Mouse (Mus musculus) frontal cortex, postnatal 25 days (tissue): ENCODE results near the gene Thbs4.

Source experiments
- DNase-seq, 2 experiments: peaks; one replicate each; pipeline ENCODE4 v3.0.0; 2022; ENCODE audit warnings: low spot score in 2 of 2

Gene Thbs4

GRCm38 (mm10) chr13:92760519-92760918, 34.1 kb downstream of the Thbs4 start:
- DNase-seq, result peak in 1 of 2 experiments; percentile 29

DNA sequence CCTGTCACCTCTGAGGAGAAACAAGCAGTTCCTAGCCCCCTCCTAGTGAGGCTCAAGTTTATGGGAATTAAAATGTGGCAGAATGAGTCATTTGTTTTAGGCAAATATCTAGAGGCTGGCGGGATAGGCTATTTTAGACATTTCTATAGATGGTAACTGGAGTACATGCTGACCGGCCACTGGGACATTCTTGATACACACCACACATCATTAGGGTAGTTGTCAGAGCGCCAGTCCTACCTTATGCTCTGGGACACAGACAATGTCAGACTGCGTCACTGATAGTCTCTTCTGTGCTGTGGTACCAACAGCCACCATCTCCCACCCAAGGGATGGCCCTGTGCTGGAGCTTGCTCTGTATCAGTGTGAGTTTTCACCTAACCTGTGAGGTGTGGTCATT, 35.5 kb downstream of the Thbs4 start:
- DNase-seq, result no peak

DNA sequence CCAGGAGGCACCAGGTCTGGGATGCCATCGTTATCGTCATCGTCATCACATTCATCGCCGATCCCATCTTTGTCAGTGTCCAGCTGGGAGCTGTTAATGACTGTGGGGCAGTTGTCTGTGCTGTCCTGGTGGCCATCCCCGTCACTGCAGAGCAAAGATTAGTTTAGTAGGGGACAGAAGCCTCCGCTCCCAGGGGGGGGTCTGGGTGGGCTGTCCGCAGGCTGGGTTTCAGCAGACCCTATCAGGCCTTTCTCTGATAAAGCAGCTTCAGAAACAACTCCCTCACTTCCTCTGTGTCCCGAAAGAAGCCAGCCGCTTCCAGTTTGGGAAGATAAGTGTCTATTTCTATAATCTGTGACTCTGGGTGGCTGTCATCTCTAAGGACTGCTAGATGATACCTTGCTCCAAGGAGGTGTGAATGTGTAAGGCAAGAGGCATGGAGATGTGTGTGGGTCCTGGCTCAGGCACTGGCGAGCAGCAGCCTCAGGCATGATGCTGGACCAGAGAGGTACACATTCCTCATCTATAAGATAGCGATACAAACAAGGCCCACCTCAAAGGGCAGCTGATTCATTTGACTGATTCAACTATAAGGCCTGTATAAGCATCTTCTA, 36.5 kb downstream of the Thbs4 start:
- no peak for DNase-seq

- DNase-seq, result no peak
Observed at GRCm38 (mm10) chr13:92755036-92755435, 39.6 kb downstream of the Thbs4 start.

DNA sequence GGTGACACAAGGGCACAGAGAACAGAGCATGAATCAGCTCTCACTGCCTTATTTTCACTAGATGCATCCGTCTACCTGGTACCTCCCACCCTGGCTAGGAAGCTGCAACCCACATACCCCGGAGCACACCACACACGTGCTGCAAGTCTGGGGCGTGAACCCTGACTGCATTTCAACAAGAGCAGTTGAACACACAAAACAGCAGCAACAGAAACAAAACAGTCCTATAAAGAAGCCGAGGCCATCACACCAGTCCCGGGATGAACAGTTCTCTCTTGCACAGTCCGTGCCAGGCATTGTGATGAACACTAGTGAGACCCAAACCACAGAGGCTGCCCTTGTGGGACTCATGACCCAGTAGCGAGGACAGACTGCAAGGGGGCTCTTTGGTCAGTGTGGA, 40.9 kb downstream of the Thbs4 start:
- DNase-seq, result no peak

DNA sequence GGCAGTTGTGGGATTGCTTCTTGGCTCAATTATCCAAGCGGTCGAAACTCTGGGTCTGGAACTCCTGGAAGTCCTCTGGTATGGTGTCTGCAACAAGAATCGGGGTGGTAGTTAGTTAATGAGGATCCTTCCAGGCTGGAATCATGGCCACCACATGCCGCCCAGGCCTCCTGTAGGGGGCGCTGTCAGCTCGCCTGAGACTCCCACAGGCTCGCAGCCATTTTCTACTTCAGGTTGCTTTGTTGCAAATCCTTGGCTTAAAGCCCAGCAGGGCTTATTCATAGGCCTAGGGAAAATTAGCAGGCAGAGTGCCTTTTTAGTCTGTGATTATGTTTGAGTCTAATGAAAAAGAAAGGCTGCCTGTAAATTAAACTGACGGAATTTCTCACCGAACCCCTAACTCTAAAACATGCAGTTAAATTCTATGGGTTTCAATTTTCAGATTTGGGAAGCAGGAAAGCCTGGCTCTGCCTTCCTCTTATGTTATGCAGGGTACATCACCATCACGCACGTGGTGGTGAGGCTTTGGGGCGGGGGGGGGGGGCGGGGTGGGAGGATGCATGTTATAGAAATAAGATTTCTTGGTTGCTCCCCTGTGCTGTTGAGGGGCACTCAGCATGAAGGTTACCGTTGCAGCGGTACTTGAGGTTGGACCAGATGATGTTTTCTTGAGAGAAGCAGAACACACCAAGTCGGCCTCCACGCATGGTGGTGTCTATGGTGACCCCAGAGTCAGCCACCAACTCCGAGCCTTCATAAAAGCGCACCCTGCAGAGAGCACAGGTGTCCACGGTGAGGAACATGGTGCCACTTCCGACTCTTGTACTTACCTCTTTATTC, 42.7 kb downstream of the Thbs4 start:
- peak; percentile 90 to 94 for DNase-seq

GRCm38 (mm10) chr13:92750976-92751518, 43.6 kb downstream of the Thbs4 start:
- peak; percentile 56 to 69 for DNase-seq

DNA sequence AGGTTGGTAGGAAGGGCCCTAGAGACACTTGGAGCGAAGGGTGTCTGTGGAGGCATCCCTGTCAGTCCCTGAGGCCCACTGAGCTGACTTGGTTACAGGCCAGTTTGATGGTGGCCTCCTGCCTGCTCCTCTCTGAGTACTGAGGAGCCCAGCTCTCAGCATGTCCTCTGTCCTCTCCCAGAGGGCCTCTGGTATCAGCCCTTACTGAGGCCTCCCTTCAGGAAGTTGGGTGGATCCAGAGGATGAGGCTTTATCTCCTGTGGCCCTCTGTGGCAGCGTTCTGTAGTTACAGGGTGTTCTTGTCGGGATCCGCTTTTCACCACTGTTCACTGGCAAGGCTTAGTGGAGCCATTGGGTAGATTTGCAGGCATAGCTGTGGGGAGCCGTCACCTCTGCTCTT, 51.3 kb downstream of the Thbs4 start:
- no peak for DNase-seq

DNA sequence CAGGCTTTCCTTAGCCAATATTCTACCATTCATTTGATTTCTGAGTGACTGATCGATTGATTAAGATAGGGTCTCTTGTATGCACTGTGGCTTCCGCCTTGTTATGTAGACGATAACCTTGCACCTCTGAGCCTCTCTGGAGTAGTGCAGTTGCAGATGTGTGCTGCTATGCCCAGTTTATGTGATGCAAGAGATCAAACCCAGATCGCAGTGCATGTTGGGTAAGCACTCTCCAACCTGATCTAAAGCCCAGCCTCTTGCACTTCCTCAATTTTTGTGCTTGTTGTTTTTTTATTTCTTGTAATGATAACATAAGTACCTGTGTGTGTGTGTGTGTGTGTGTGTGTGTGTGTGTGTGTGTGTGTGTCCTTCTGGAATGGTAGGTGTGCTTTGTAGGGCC, 51.7 kb downstream of the Thbs4 start:
- no peak for DNase-seq

GRCm38 (mm10) chr13:92740671-92741270, 53.8 kb downstream of the Thbs4 start:
- no peak for DNase-seq

GRCm38 (mm10) chr13:92739858-92740257, 54.8 kb downstream of the Thbs4 start:
- DNase-seq, result no peak

GRCm38 (mm10) chr13:92738821-92739220, 55.8 kb downstream of the Thbs4 start:
- no peak for DNase-seq

DNA sequence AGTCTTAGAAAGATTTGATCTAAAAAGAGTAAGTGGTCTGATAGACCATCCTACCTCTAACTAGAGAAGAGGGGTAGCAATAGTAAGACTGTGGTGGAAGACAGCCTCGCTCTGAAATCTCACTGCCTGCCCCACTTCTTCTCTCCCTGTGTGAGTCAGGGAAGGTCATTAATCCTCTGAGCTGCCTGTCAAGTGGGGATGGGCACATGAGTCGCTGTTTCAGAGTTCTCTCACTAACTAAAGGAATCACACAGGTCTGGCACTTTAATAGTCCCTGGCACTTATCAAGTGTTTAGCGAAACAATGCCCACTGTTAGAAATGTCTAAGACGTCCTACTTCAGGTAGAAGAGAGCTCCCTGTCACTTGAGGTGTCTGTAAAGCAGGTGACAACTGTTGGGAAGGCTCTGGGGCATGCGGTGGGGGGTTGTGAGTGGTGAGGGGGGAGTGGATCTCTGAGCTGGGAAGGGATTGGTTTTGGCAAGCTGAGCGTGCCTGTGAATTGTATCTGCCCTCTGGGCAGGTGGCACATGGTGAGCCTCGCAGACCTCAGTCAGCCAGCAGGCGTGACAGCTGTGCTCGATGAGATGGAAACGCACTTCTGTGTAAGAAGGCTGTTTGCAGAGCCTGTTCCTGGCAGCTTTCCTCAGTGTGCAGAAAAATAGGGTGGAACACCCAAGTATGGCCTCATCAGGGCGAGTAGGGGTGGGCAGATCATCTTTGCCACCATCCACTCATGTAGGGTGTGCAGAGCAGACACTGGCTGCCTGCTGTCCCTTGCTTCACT, 57.9 kb downstream of the Thbs4 start:
- no peak for DNase-seq

DNA sequence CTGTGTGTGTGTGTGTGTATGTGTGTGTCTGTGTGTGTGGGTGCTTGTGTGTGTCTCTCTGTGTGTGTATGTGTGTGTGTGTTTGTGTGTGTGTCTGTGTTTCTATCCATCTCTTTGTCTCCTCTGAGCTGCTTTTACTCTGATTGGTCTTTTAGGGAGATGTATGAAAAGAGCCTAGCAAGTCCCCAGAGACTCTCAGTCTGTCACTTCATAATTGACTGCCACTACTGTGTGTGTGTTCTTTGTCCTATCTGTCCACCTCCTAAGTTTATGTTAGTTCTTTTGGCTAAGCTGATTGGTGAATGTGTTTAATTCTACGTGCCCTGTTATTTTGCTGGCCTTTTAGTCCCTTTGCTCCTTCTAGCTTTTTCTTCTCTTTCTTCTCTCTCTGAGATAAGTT, 58.9 kb downstream of the Thbs4 start:
- DNase-seq, result no peak

DNA sequence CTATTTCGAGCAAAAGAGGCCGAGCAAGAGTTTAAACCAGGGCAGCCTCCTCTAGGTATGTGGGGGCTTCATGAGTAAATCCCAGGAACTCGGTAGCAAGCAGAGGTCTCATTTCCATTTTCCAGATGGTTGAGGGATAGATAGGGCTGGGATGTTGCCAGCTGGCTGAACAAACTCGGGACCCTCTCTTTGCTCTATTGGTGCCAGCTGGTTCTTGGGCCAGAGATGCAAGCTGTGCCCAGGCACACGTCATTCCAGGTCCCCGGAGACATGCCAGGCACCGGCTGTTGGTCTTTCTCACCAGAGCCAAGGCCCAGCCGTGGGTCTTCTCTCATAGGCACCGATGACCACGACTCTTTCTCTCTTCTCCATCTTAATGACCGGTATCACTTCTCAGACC, 60.9 kb downstream of the Thbs4 start:
- DNase-seq, result no peak

DNA sequence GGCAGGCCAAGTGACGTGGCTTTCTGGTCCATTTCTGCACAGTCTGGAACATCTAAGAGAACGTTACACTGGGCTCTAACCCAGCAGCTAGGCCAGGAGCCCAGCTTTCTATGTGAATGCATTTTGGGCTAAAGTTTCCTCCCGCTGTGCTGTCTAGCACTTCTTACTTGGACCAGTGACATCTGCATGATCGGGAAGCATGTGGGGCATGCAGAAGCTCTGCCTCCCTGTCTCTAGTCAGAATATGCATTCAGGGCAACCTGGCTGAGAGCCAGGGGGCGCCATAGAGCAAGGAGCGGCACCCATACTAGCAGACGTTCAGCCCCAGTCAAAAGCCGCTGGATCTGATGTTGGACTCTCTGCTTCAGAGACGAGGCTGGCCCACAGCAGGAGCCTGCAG, 61.4 kb downstream of the Thbs4 start:
- peak in 1 of 2 experiments; percentile 35 for DNase-seq

DNA sequence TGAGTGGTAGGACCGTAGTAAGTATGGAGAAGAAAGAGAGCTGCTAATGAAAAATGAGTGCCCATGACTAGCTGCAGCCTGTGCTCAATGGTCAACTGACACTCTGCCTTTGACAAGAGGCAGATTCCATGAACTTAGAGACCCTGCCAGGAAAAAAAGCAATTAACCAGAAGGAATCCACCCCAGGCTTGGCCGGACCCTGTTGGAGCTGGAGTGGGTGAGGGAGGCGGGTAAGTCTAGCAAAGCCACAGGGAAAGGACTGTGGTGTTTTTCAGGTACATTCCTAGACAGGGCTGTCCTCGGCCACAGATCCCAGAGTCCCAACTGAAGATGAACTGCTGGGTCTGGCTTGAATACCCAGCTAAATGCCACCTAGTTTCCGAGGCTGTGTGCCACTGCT, 61.8 kb downstream of the Thbs4 start:
- no peak for DNase-seq

- no peak for DNase-seq
Observed at GRCm38 (mm10) chr13:92731811-92732210, 62.8 kb downstream of the Thbs4 start.

GRCm38 (mm10) chr13:92729811-92730210, 64.8 kb downstream of the Thbs4 start:
- DNase-seq, result no peak

DNA sequence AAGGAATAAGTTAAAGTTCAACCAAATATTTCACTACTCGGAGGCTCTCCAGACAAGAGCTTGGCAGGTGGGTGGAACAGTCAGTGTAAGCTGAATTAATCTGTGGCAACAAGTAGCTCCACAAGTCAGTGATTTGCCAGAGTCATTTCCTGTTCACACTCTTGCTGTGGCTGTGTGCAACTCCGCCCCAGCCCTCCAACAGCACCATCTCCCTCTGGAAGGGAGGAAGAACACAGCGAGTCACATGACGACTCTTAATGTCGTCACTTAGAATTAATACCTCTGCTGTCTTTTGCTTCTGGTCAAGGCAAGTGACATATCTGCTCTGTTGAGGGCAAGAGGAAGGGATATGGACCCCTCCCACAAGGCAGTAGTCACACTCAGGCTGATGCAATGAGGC, 72.2 kb downstream of the Thbs4 start:
- no peak for DNase-seq

GRCm38 (mm10) chr13:92721006-92721405, 73.6 kb downstream of the Thbs4 start:
- DNase-seq, result no peak
